Mouse (Mus musculus): ENCODE data around the gene Jade1. TPM values are rescaled to one million over a fixed set of nuclear protein-coding genes. Genes with fewer than 3 reads are reported as not detected.

Jade1 gene
- polyA plus RNA-seq, 1 experiment from 2014 or later = 11.3 TPM

GRCm38 (mm10) chr3:41564471-41565213 lies 9.1 kb downstream of the Jade1 start:
- Histone ChIP-seq H3K4me1 (replicated peaks) (peaks cover 49% of the 10 kb centered on the region), H3K9ac (peak overlapping the region; percentile 96), H3K4me2 (peak overlapping the region; percentile 97), H3K27me3 (no peaks in the 10 kb centered on the region), H3K36me3 (no peaks in the 10 kb centered on the region), H3K9me3 (replicated peaks) (no peaks in the 10 kb centered on the region), H3K4me3 (replicated peaks) (peak overlapping the region; percentile 82), H3K27ac (peak overlapping the region; percentile 96)
- ATAC-seq (ENCODE audit: low read depth) (peak; percentile 66), DNase-seq (peak; percentile 67)
- under 1% methylated on average over 38 of the region's 60 CpGs for WGBS (ENCODE audit: insufficient replicate concordance)

GRCm38 (mm10) chr3:41565410-41565823 lies 9.9 kb downstream of the Jade1 start:
- WGBS (ENCODE audit: insufficient replicate concordance) = 1% methylated on average over 48 of the region's 61 CpGs
- H3K4me2 ChIP-seq = peak overlapping the region; percentile 97

GRCm38 (mm10) chr3:41565955-41566354 lies 10.4 kb downstream of the Jade1 start:
- peak; percentile 21; the same call in 1 of the 2 replicates for ATAC-seq (ENCODE audit: low read depth)
- peak; percentile 59 for DNase-seq
- Histone ChIP-seq H3K4me1 (replicated peaks) (peaks cover 62% of the 10 kb centered on the region), H3K9ac (peak overlapping the region; percentile 96), H3K4me2 (peak overlapping the region; percentile 97), H3K27ac (peak overlapping the region; percentile 96), H3K36me3 (no peaks in the 10 kb centered on the region), H3K27me3 (no peaks in the 10 kb centered on the region), H3K4me3 (replicated peaks) (peak overlapping the region; percentile 82), H3K9me3 (replicated peaks) (no peaks in the 10 kb centered on the region)
- 1% methylated on average over 26 of the region's 26 CpGs for WGBS (ENCODE audit: insufficient replicate concordance)

More at GRCm38 (mm10) chr3:41565410-41565823, 9.9 kb downstream of the Jade1 start:
- Histone ChIP-seq H3K27me3 (no peaks in the 10 kb centered on the region), H3K4me1 (replicated peaks) (peaks cover 56% of the 10 kb centered on the region), H3K9me3 (replicated peaks) (no peaks in the 10 kb centered on the region), H3K9ac (peak overlapping the region; percentile 96), H3K36me3 (no peaks in the 10 kb centered on the region), H3K4me3 (replicated peaks) (peak overlapping the region; percentile 82), H3K27ac (peak overlapping the region; percentile 96)
- DNase-seq (peak; percentile 80), ATAC-seq (ENCODE audit: low read depth) (peak; percentile 70)

- DNase-seq (no peak), ATAC-seq (ENCODE audit: low read depth) (no peak)
- Histone ChIP-seq H3K27me3 (no peaks in the 10 kb centered on the region), H3K4me1 (replicated peaks) (peaks cover 87% of the 10 kb centered on the region), H3K9ac (peak overlapping the region; percentile 17; the same call in 1 of the 2 replicates), H3K27ac (no peak overlapping the region), H3K36me3 (no peaks in the 10 kb centered on the region), H3K9me3 (replicated peaks) (no peaks in the 10 kb centered on the region), H3K4me3 (replicated peaks) (no peak overlapping the region), H3K4me2 (no peak overlapping the region)
- WGBS (ENCODE audit: insufficient replicate concordance) = 78% methylated on average over 5 of the region's 5 CpGs
Observed at GRCm38 (mm10) chr3:41569943-41570342, 14.4 kb downstream of the Jade1 start.

GRCm38 (mm10) chr3:41572131-41572530 lies 16.6 kb downstream of the Jade1 start:
- 60% methylated on average over 4 of the region's 4 CpGs for WGBS (ENCODE audit: insufficient replicate concordance)
- H3K36me3 ChIP-seq = no peaks in the 10 kb centered on the region
- H3K4me2 ChIP-seq = no peak overlapping the region
- peaks cover 96% of the 10 kb centered on the region for H3K4me1 ChIP-seq (replicated peaks)
- DNase-seq (no peak), ATAC-seq (ENCODE audit: low read depth) (no peak)
- no peak overlapping the region for H3K4me3 ChIP-seq (replicated peaks)
- H3K9me3 ChIP-seq (replicated peaks) = no peaks in the 10 kb centered on the region
- no peak overlapping the region for H3K27ac ChIP-seq
- no peaks in the 10 kb centered on the region for H3K27me3 ChIP-seq
- no peak overlapping the region for H3K9ac ChIP-seq

- H3K36me3 ChIP-seq = no peaks in the 10 kb centered on the region
- WGBS (ENCODE audit: insufficient replicate concordance) = 82% methylated on average over 11 of the region's 11 CpGs
- H3K27ac ChIP-seq = no peak overlapping the region
Observed at GRCm38 (mm10) chr3:41572968-41573367, 17.4 kb downstream of the Jade1 start.

GRCm38 (mm10) chr3:41574208-41574607 lies 18.7 kb downstream of the Jade1 start:
- Histone ChIP-seq H3K27ac (peak overlapping the region; percentile 19; the same call in 1 of the 2 replicates), H3K4me2 (0 out of 2 replicates have a peak overlapping the region, but pooled peaks have one; percentile 4), H3K4me3 (replicated peaks) (no peak overlapping the region), H3K9ac (no peak overlapping the region), H3K27me3 (no peaks in the 10 kb centered on the region), H3K4me1 (replicated peaks) (peaks cover 95% of the 10 kb centered on the region), H3K9me3 (replicated peaks) (no peaks in the 10 kb centered on the region), H3K36me3 (no peaks in the 10 kb centered on the region)
- no peak for DNase-seq
- ATAC-seq (ENCODE audit: low read depth) = no peak
- 59% methylated on average over 8 of the region's 8 CpGs for WGBS (ENCODE audit: insufficient replicate concordance)

More at GRCm38 (mm10) chr3:41572968-41573367, 17.4 kb downstream of the Jade1 start:
- H3K4me1 ChIP-seq (replicated peaks) = peaks cover 95% of the 10 kb centered on the region
- ATAC-seq (ENCODE audit: low read depth) (no peak), DNase-seq (no peak)
- no peaks in the 10 kb centered on the region for H3K27me3 ChIP-seq
- no peaks in the 10 kb centered on the region for H3K9me3 ChIP-seq (replicated peaks)
- H3K9ac ChIP-seq = no peak overlapping the region
- H3K4me3 ChIP-seq (replicated peaks) = no peak overlapping the region
- H3K4me2 ChIP-seq = no peak overlapping the region

GRCm38 (mm10) chr3:41574720-41575435 lies 19.3 kb downstream of the Jade1 start:
- ATAC-seq (ENCODE audit: low read depth) (no peak; the same call in 1 of the 2 replicates), DNase-seq (no peak)
- H3K4me2 ChIP-seq = 0 out of 2 replicates have a peak overlapping the region, but pooled peaks have one; percentile 4
- H3K36me3 ChIP-seq = no peaks in the 10 kb centered on the region
- peaks cover 95% of the 10 kb centered on the region for H3K4me1 ChIP-seq (replicated peaks)
- peak overlapping the region; percentile 19; the same call in 1 of the 2 replicates for H3K27ac ChIP-seq
- H3K9me3 ChIP-seq (replicated peaks) = no peaks in the 10 kb centered on the region
- no peak overlapping the region for H3K4me3 ChIP-seq (replicated peaks)
- H3K9ac ChIP-seq = no peak overlapping the region
- 42% methylated on average over 7 of the region's 7 CpGs for WGBS (ENCODE audit: insufficient replicate concordance)
- no peaks in the 10 kb centered on the region for H3K27me3 ChIP-seq

GRCm38 (mm10) chr3:41575971-41576370 lies 20.4 kb downstream of the Jade1 start:
- Histone ChIP-seq H3K27ac (no peak overlapping the region), H3K4me1 (replicated peaks) (peaks cover 95% of the 10 kb centered on the region), H3K27me3 (no peaks in the 10 kb centered on the region), H3K4me3 (replicated peaks) (no peak overlapping the region), H3K4me2 (no peak overlapping the region), H3K9ac (no peak overlapping the region), H3K9me3 (replicated peaks) (no peaks in the 10 kb centered on the region), H3K36me3 (no peaks in the 10 kb centered on the region)
- 75% methylated on average over 5 of the region's 5 CpGs for WGBS (ENCODE audit: insufficient replicate concordance)
- DNase-seq (no peak), ATAC-seq (ENCODE audit: low read depth) (no peak)

- Histone ChIP-seq H3K9ac (no peak overlapping the region), H3K9me3 (replicated peaks) (no peaks in the 10 kb centered on the region), H3K4me1 (replicated peaks) (peaks cover 94% of the 10 kb centered on the region), H3K4me3 (replicated peaks) (no peak overlapping the region), H3K4me2 (no peak overlapping the region), H3K36me3 (no peaks in the 10 kb centered on the region), H3K27ac (no peak overlapping the region), H3K27me3 (no peaks in the 10 kb centered on the region)
- whole genome bisulfite sequencing (ENCODE audit: insufficient replicate concordance) = 63% methylated on average over 2 of the region's 2 CpGs
- DNase-seq (no peak), ATAC-seq (ENCODE audit: low read depth) (no peak)
Observed at GRCm38 (mm10) chr3:41577240-41577639, 21.7 kb downstream of the Jade1 start.

- 53% methylated on average over 4 of the region's 4 CpGs for WGBS (ENCODE audit: insufficient replicate concordance)
- no peaks in the 10 kb centered on the region for H3K9me3 ChIP-seq (replicated peaks)
- H3K4me2 ChIP-seq = no peak overlapping the region
- no peaks in the 10 kb centered on the region for H3K27me3 ChIP-seq
- no peak for ATAC-seq (ENCODE audit: low read depth)
- no peak for DNase-seq
- H3K27ac ChIP-seq = peak overlapping the region; percentile 65; the same call in 1 of the 2 replicates
- H3K4me1 ChIP-seq (replicated peaks) = peaks cover 84% of the 10 kb centered on the region
- no peak overlapping the region for H3K9ac ChIP-seq
- peaks cover 16% of the 10 kb centered on the region for H3K36me3 ChIP-seq
- no peak overlapping the region for H3K4me3 ChIP-seq (replicated peaks)
Observed at GRCm38 (mm10) chr3:41579873-41580272, 24.3 kb downstream of the Jade1 start.
